Mouse (Mus musculus) heart, adult 2 months (tissue): ENCODE results near the gene Nup43.

Experiments used
- CTCF ChIP-seq: fragments of 200-600 bp; IDR thresholded peaks from 2 replicates; pipeline ENCODE4 v1.8.1; 2022; ENCODE audit warnings: antibody characterized with exemption, mild to moderate bottlenecking, moderate library complexity
- EP300 ChIP-seq: fragments of 200-500 bp; IDR thresholded peaks from 2 replicates; pipeline ENCODE4 v1.6.1; 2011; ENCODE audit warnings: low read depth, low read length, control low read depth; ENCODE audit not compliant: insufficient read depth
- POLR2A ChIP-seq: fragments of 200-500 bp; IDR thresholded peaks from 2 replicates; pipeline ENCODE4 v1.6.1; 2011; ENCODE audit warnings: mild to moderate bottlenecking, low read depth, low read length, control low read depth; ENCODE audit not compliant: insufficient read depth

GRCm38 (mm10) chr10:7680731-7681301, 13.5 kb downstream of the Nup43 start, which contains the start of the genes Pcmt1 and Lats1:
- no peak for TF ChIP-seq CTCF
- TF ChIP-seq POLR2A = peak; percentile 66
- TF ChIP-seq EP300 = no peak
